Mouse (Mus musculus) hindbrain, postnatal 0 days (tissue): ENCODE data around the gene Tmem179b. TPM values are rescaled to one million over a fixed set of nuclear protein-coding genes. Genes with fewer than 3 reads are reported as not detected.

Experiments
- ATAC-seq: fragments of 200-750 bp; cut with Nextera tagmentation; 2 replicates; pipeline ENCODE4 v1.8.0; 2017; ENCODE audit warnings: mild to moderate bottlenecking, moderate TSS enrichment, moderate library complexity
- DNase-seq: peaks from one replicate; pipeline ENCODE4 v3.0.0-alpha.2; 2015; ENCODE audit warnings: low spot score
- H3K27ac ChIP-seq: fragments of 300-500 bp; sonication (generic); 2 replicates; pipeline ENCODE4 v1.5.1; 2014; ENCODE audit warnings: mild to moderate bottlenecking
- H3K27me3 ChIP-seq: fragments of 300-500 bp; sonication (generic); 2 replicates; pipeline ENCODE4 v1.6.1; 2014; ENCODE audit warnings: low read length, mixed read lengths; ENCODE audit not compliant: insufficient read depth
- H3K36me3 ChIP-seq: fragments of 300-500 bp; sonication (generic); 2 replicates; pipeline ENCODE4 v1.6.1; 2014; ENCODE audit warnings: low read length, mixed read lengths; ENCODE audit not compliant: insufficient read depth
- H3K4me1 ChIP-seq: fragments of 300-500 bp; sonication (generic); 2 replicates; pipeline ENCODE4 v1.6.1; 2014; ENCODE audit warnings: antibody characterized with exemption, low read length, mixed read lengths; ENCODE audit not compliant: insufficient read depth
- H3K4me2 ChIP-seq: fragments of 300-500 bp; sonication (generic); 2 replicates; pipeline ENCODE4 v1.6.1; 2014; ENCODE audit warnings: low read depth, mild to moderate bottlenecking, low read length, moderate library complexity, mixed read lengths
- H3K4me3 ChIP-seq: fragments of 300-500 bp; sonication (generic); 2 replicates; pipeline ENCODE4 v1.5.1; 2014; ENCODE audit warnings: low read length
- H3K9ac ChIP-seq: fragments of 300-500 bp; sonication (generic); replicated peaks from 2 replicates; pipeline ENCODE4 v1.6.1; 2014; ENCODE audit warnings: mild to moderate bottlenecking, low read length, moderate library complexity, mixed read lengths
- H3K9me3 ChIP-seq: fragments of 300-500 bp; sonication (generic); 2 replicates; pipeline ENCODE4 v1.6.1; 2016; ENCODE audit warnings: low read length, mixed read lengths
- CTCF ChIP-seq: IDR thresholded peaks from 2 replicates; pipeline ENCODE4 v1.5.1; 2016; ENCODE audit warnings: antibody characterized with exemption, control low read depth, low read depth
- WGBS: fragments of 180-500 bp; shearing (Covaris S2); extraction: QIAGEN DNeasy Blood & Tissue Kit; methylation state at CpG from one replicate; pipeline ENCODE4 v1.1.7; 2014; 5-methylcytosine and 5-hydroxymethylcytosine counted together
- polyA plus RNA-seq: library from polyadenylated mRNA; unstranded; fragments of >200 nt; fragmentation: Nextera tagmentation; extraction: Ambion mirVana; gene quantifications from 2 replicates; pipeline ENCODE4 v1.2.1, GENCODE M21; 2015
- total RNA-seq: library from RNA; depleted of rRNA; stranded (reverse); fragments of >200 nt; gene quantifications from 2 replicates; pipeline ENCODE4 v1.2.3, GENCODE M21; 2014

The Tmem179b gene
- total and polyA plus RNA-seq, 2 experiments from 2014 or later: 27.0 to 31.0 TPM

DNA sequence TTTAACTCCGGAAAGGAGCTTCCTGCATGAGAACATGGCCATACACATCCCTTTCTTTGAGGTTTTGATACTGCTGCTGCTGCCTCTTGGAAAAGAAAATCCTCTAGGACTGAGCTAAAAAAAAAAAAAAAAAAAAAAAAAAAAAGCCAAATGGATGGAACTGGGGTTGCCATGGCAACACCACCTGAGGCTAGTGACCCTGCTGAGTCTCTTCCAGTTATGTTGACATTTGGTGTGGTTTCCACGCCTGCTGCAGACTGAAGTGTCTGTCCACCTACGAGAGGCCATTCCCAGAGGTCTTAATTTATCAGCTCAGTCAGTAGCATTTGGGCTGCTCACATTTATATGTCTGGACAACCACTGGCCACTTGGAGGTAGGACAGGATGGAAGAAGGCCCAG is 14.3 kb upstream of the Tmem179b start:
- Histone ChIP-seq H3K36me3 (peaks cover 8% of the 10 kb centered on the region), H3K27me3 (no peaks in the 10 kb centered on the region), H3K27ac (peak overlapping the region; percentile 42; the same call in 1 of the 2 replicates), H3K4me2 (no peak overlapping the region), H3K9me3 (no peaks in the 10 kb centered on the region), H3K4me1 (no peaks in the 10 kb centered on the region), H3K9ac (no peak overlapping the region), H3K4me3 (no peak overlapping the region)
- no peak for ATAC-seq
- 22% methylated on average over 3 of the region's 3 CpGs for WGBS
- peak; percentile 56 for DNase-seq
- no peak for TF ChIP-seq CTCF

DNA sequence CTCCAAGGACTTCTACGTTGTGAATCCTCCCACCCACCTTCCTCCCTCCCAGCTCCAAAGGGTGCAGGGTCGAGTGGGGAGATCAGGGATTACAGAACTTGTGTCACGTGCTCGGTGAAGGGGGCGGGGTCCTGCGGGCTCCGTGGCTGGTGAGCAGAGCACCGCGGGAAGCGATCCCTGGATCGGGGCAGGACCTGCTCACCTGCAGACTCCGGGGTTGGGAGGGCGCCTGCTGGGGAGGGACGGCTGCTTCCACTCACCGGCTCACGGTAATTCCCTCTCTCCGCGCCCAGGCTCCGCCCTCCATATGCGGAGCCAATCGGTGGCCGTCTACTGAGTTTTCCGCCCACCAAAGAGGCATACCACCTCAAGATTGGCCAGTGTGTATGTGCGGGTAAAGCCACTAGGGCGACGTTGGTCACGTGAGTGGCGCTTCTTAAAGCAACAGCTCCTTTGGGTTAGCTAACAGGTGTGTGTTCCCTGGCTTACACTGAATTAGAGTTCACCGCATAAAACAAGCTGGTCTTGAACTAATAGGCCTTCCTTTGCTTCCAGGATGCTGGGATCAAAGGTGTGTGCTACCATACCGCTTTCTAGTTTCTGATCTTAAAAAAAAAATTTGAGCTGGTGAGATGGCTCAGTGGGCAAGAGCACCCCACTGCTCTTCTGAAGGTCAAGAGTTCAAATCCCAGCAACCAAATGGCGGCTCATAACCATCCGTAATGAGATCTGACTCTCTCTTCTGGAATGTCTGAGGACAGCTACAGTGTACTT is 11.9 kb upstream of the Tmem179b start, which contains the start of gene Taf6l:
Taf6l (minus strand) TSS at position 410 of the 774 bp plus-strand sequence.
- H3K9ac ChIP-seq: peak within 1 kb of the TSS; percentile 55
- H3K4me1 ChIP-seq: no peaks in the 10 kb centered on the region
- TF ChIP-seq CTCF: peak; percentile 63
- peak within 1 kb of the TSS; percentile 64; the same call in 1 of the 2 replicates for H3K27ac ChIP-seq
- peak; percentile 97 for DNase-seq
- H3K9me3 ChIP-seq: no peaks in the 10 kb centered on the region
- peak within 1 kb of the TSS; percentile 61 for H3K4me2 ChIP-seq
- under 1% methylated on average over 32 of the region's 32 CpGs for WGBS
- H3K36me3 ChIP-seq: peaks cover 17% of the 10 kb centered on the region; the same call in 1 of the 2 replicates
- no peaks in the 10 kb centered on the region for H3K27me3 ChIP-seq
- H3K4me3 ChIP-seq: peak within 1 kb of the TSS; percentile 57
- peak; percentile 100 for ATAC-seq

DNA sequence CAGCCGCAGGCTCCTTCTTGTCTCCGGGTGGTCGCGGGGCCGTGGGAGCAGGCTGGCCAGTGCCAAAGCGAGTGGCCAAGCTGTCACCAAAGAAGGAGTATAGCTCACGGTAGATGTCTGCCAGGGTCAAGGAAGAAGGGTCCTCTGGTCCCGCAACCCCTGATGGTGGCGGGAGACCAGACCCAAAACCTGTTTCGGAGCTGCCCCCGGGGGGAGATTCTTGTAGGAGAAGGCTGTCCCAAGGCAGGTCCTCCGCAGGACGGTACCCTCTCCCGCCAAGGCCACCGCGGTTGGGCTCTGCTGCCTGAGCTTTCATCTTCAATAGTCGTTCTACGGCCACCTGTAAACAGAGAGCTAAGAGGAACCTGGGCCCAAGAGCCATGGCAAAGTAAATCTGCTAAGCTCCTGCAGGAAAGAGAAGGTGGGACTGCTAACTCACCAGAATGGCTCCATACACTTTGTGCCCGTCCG is 719 bp upstream of the Tmem179b start:
- Histone ChIP-seq H3K4me2 (peak overlapping the region; percentile 95), H3K36me3 (peaks cover 16% of the 10 kb centered on the region; the same call in 1 of the 2 replicates), H3K27ac (peak overlapping the region; percentile 95), H3K9ac (peak overlapping the region; percentile 93), H3K9me3 (no peaks in the 10 kb centered on the region), H3K4me3 (peak overlapping the region; percentile 69), H3K4me1 (peaks cover 12% of the 10 kb centered on the region), H3K27me3 (no peaks in the 10 kb centered on the region)
- ATAC-seq (no peak; the same call in none of the 2 replicates), DNase-seq (peak; percentile 31)
- WGBS: 5% methylated on average over 20 of the region's 20 CpGs
- no peak for TF ChIP-seq CTCF

DNA sequence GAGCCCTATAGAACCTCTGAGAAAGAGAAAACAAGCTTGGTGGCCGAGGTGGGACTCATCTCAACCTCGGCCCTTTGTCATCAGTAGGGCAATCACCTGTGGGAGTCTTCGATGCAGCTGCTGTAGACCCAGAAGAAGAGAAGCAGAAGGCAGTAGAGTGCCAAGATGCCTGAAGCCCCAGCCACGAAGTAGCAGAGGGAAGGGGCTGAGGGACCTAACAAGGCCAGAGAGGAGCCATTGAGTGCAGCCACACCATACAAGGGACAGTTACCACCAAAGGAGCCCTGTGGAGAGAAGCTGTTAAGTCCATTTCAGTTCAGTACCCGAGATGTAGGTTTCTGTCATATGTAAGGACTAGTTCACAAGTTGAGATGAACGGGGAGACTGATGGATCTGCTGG is 858 bp downstream of the Tmem179b start:
- Histone ChIP-seq H3K9me3 (no peaks in the 10 kb centered on the region), H3K27ac (peak overlapping the region; percentile 95; the same call in 1 of the 2 replicates), H3K36me3 (peaks cover 17% of the 10 kb centered on the region), H3K4me3 (peak overlapping the region; percentile 69), H3K27me3 (no peaks in the 10 kb centered on the region), H3K9ac (peak overlapping the region; percentile 93), H3K4me2 (peak overlapping the region; percentile 95), H3K4me1 (peaks cover 12% of the 10 kb centered on the region)
- no peak for DNase-seq
- no peak for TF ChIP-seq CTCF
- 61% methylated on average over 6 of the region's 6 CpGs for whole genome bisulfite sequencing
- no peak for ATAC-seq

DNA sequence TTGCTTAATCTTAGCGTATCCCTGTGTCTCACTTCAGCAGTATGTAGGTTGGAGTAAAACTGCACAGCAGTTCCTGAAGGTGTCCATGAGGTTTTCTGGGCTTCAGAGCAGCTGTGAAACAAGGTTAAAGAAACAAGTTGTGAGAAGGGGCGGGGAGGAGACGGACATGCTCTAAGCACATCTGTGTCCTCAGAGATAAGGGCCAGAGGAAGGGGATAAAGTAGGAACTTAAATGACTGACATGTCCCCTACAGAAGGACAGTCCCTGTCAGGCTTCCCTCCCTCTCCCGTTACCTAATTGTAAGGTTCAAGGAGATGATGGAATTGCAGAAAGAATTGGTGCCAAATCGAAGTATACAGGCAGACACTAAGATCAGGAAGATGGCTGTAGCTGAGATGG is 1.3 kb downstream of the Tmem179b start:
- Histone ChIP-seq H3K4me1 (peaks cover 12% of the 10 kb centered on the region), H3K4me2 (peak overlapping the region; percentile 95), H3K36me3 (peaks cover 17% of the 10 kb centered on the region), H3K9ac (peak overlapping the region; percentile 93; the same call in 1 of the 2 replicates), H3K27me3 (no peaks in the 10 kb centered on the region), H3K4me3 (no peak overlapping the region), H3K9me3 (no peaks in the 10 kb centered on the region), H3K27ac (no peak overlapping the region)
- no peak for DNase-seq
- WGBS: 87% methylated on average over 5 of the region's 5 CpGs
- ATAC-seq: no peak
- TF ChIP-seq CTCF: no peak

DNA sequence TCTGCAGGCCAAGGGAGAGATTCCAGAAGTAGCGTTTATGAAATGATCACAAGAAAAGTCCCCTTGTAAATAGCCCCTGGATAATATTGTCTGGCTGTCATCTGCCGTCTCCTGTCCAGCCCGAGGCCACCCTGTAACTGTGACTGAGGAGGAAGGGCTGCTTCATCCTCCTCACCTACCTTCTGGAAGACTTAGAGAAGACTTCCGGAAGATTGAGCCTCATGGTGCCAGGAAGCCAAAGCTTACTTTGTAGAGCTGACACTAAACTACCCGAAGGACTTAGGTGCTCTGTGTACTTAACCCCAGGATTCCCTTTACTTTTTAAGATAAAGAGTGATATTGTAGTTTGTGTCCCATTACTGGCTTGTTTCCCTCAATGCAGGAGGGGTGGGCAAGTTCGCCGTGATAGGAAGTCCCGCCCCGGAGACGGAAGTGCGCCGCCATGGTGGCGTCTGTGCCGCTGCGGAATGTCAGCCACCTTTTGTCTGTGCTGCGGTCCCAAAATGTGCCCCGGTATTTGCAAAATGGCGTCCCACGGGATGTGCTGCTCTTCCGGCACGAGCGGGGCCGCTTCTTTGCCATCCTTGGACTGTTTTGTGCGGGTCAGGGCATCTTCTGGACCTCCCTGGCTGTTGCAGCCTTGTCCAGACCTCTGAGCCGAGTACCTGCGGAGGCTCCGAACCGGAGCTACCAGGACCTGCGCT is 3.5 kb downstream of the Tmem179b start, which contains the start of gene Tmem223:
Tmem223 (plus strand) TSS at position 430 of the 704 bp plus-strand sequence.
- H3K36me3 ChIP-seq: peaks cover 35% of the 10 kb centered on the region
- TF ChIP-seq CTCF: peak; percentile 47
- 28% methylated on average over 29 of the region's 29 CpGs for WGBS

More for the DNA sequence above, 3.5 kb downstream of the Tmem179b start, which contains the start of gene Tmem223:
- no peaks in the 10 kb centered on the region for H3K27me3 ChIP-seq
- H3K4me2 ChIP-seq: peak within 1 kb of the TSS; percentile 81
- ATAC-seq: peak; percentile 67
- H3K4me3 ChIP-seq: peak within 1 kb of the TSS; percentile 84
- peak within 1 kb of the TSS; percentile 90 for H3K9ac ChIP-seq
- H3K27ac ChIP-seq: peak within 1 kb of the TSS; percentile 91
- DNase-seq: peak; percentile 90
- H3K4me1 ChIP-seq: peaks cover 12% of the 10 kb centered on the region
- no peaks in the 10 kb centered on the region for H3K9me3 ChIP-seq
